Mouse (Mus musculus) olfactory bulb, adult 2 months (tissue): ENCODE measurements around the gene Ftsj3.
"Not testable (repeated sequence)": the region's sequence is repeated elsewhere in the genome, so short reads cannot be mapped to it uniquely, and the experiment has no call there.

Experiments used
- CTCF ChIP-seq: fragments of 200-500 bp; IDR thresholded peaks from 2 replicates; pipeline ENCODE4 v1.5.1; 2012; ENCODE audit warnings: low read depth, mild to moderate bottlenecking, low read length, moderate library complexity; ENCODE audit not compliant: insufficient read depth
- POLR2A ChIP-seq: fragments of 200-500 bp; IDR thresholded peaks from 2 replicates; pipeline ENCODE4 v1.6.1; 2012; ENCODE audit warnings: mild to moderate bottlenecking, low read depth, low read length, moderate library complexity; ENCODE audit not compliant: insufficient read depth

GRCm38 (mm10) chr11:106199997-106200396, 55.9 kb downstream of the Ftsj3 start:
- TF ChIP-seq POLR2A, CTCF: not testable (repeated sequence)
